ENCODE assay signal across 9 mouse cellular contexts in genomic region chr3:119894035-119894434, GRCm38 (mm10).
DNase-seq lines count a peak whose midpoint lies in the region; ATAC-seq lines count a peak whose summit lies in the region.
"Had no signal": no experiment of that assay in that cellular context is flagged by ENCODE, and none has a peak within 500 bp of the region (broad histone marks: within the 10 kb centered on the region; RNA-seq: fewer than 3 reads in every experiment).

No protein-coding gene starts in this region.

- H3K4me3 ChIP-seq in lung, embryonic 16.5 days (ENCODE audit: low read length), result no peak overlapping the region; the same call in 1 of the 2 replicates
- no peak overlapping the region for H3K4me3 ChIP-seq in stomach, embryonic 16.5 days (replicated peaks; ENCODE audit: low read length)
- H3K4me3 ChIP-seq: myocyte had no signal

- H3K27ac ChIP-seq in lung, embryonic 16.5 days (ENCODE audit: low read length), result no peak overlapping the region
- no peak overlapping the region for H3K27ac ChIP-seq in stomach, embryonic 16.5 days (ENCODE audit: low read length)

- H3K9me3 ChIP-seq in lung, embryonic 16.5 days (ENCODE audit: control insufficient read depth, low read length), result no peaks in the 10 kb centered on the region
- H3K9me3 ChIP-seq in stomach, embryonic 16.5 days (replicated peaks; ENCODE audit: control insufficient read depth, low read length), result no peaks in the 10 kb centered on the region

- no peaks in the 10 kb centered on the region for H3K36me3 ChIP-seq in lung, embryonic 16.5 days (ENCODE audit: control insufficient read depth, insufficient read depth, low read length)
- no peaks in the 10 kb centered on the region for H3K36me3 ChIP-seq in stomach, embryonic 16.5 days (ENCODE audit: control insufficient read depth, insufficient read depth, low read length)

- H3K4me2 ChIP-seq in lung, embryonic 16.5 days (ENCODE audit: low read depth, low read length), result peak overlapping the region; percentile 51
- peak overlapping the region; percentile 48 for H3K4me2 ChIP-seq in stomach, embryonic 16.5 days (ENCODE audit: low read depth, low read length)

- peaks cover 12% of the 10 kb centered on the region for H3K4me1 ChIP-seq in lung, embryonic 16.5 days (replicated peaks; ENCODE audit: control insufficient read depth, insufficient read depth, low read length)
- H3K4me1 ChIP-seq in stomach, embryonic 16.5 days (ENCODE audit: control insufficient read depth, insufficient read depth, low read length), result 0 out of 2 replicates have a peak, but pooled peaks cover 3% of the 10 kb centered on the region

- peak; percentile 23 for DNase-seq in adrenal gland, adult 2 months
- DNase-seq in adrenal gland, postnatal 4 days (ENCODE audit: low spot score in 2 of 2), result no peak
- DNase-seq in lung, adult 18-20 months, result no peak
- peak; percentile 3 to 36 for DNase-seq in kidney, postnatal 25 days
- no peak for DNase-seq in thymus, postnatal 0 days (ENCODE audit: low spot score)
- no peak for DNase-seq in gastrocnemius, postnatal 36 days

- intact Hi-C loops in gastrocnemius, postnatal 36 days (cut with DNase I), result no loop called here

- ATAC-seq in lung, embryonic 16.5 days (ENCODE audit: low read depth), result peak; percentile 73
- ATAC-seq in stomach, embryonic 16.5 days (ENCODE audit: insufficient read depth, low FRiP score), result no peak

- 22% methylated on average over 10 of the region's 10 CpGs for WGBS in lung, embryonic 16.5 days
- WGBS in stomach, embryonic 16.5 days, result 41% methylated on average over 10 of the region's 10 CpGs

- no peaks in the 10 kb centered on the region for H3K27me3 ChIP-seq in lung, embryonic 16.5 days (ENCODE audit: control insufficient read depth, insufficient read depth, low read depth, low read length)
- no peaks in the 10 kb centered on the region for H3K27me3 ChIP-seq in stomach, embryonic 16.5 days (ENCODE audit: control insufficient read depth, insufficient read depth, low read length)

- no peak overlapping the region for H3K9ac ChIP-seq in lung, embryonic 16.5 days (ENCODE audit: low read length)
- no peak overlapping the region for H3K9ac ChIP-seq in stomach, embryonic 16.5 days (ENCODE audit: low read length)

Comparison
In these comparisons a context has a peak if more than half of its experiments do, and no peak if none do; other contexts are left out.
1. DNase-seq: peak in adrenal gland, adult 2 months (single experiment) and kidney, postnatal 25 days (2 of 2); none in adrenal gland, postnatal 4 days (0 of 2), lung, adult 18-20 months (0 of 2), thymus, postnatal 0 days (single experiment) and gastrocnemius, postnatal 36 days (0 of 2).